Mouse (Mus musculus): Measurements from ENCODE around the gene Ctu2.

The Ctu2 gene

DNA sequence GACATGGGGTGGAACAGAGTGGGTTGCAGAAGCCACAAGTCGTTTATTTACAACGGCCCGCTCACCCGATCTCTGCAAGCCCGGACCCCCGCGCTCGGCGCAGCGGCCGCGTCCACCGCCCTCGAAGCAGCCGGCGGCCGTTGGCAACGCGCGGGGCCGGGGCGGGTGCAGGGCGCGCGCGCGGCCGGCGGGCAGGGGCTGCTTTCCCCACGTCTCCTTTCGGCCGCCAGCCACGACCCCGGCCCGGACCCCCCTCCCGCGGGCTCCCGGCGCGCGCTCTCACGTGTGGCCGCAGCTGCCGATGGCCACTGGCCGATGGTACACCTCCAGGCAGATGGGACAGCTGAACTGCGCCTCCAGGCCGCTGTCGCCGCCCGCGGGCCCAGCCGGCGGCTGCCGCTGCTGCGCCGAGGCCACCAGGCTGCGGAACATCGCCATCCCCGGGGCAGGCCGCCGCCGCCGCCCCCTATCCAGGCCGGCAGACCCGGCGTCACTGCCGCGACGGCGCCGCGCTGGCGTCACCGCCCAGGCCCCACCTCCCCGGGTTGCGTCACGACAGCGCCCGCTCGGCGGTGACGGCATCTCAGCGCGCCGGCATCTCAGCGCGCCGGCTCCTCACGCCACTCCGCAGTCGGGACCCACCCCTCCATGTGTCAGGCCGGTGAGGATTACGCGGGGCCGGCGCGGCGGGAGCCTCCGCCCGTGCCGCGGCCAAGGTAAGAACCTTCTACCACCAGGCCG is at the start of gene Ctu2, which contains the start of gene Rnf166:
Gene Ctu2, plus strand, starts transcription at position 564 of the 741 bp plus-strand sequence.
Gene Rnf166, minus strand, starts transcription at position 485 of the 741 bp plus-strand sequence.
- in situ Hi-C loops (cut with MboI, MseI) = no loop called here

DNA sequence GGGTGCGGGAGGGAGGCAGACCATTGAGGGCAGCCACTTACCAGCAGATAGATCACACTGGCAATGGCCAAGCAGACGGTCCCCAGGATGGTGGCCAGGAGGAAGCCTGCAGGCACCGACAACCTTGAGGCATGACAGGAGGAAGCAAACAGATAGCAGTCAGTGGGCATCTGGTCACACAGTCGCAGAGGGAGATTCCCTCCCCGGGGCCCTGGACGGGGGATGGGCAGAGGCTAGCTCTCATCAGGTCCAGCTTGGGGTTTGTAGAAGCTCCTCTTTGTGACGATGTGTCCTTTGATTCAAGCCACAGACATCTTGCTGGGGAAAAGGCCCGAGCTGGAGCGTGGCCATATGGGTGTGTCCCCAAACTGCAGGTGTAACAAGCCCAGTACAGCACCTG is 49.8 kb upstream of the Ctu2 start:
- in situ Hi-C loops (cut with MboI, MseI) = no loop called here

DNA sequence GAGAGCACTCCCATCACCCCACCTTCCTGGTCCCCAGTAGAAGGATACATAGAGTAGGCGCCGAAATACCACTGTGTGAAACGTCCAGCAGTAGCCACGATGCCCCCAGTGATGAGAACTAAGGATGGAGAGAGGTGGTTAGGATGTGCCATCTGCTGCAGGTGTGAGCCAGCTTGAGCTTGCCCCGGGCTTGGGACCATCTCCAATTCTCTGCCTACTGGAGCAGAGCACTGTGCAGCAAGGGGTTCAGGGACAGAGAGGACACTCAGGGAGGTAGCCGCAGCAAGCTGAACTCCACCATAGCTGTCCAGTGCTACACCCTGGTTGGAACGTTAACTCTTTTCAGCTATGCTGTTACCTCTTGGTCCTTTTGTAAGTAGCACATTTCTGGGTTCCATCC is 48.3 kb upstream of the Ctu2 start:
- in situ Hi-C loops (cut with MboI, MseI) = no loop called here

DNA sequence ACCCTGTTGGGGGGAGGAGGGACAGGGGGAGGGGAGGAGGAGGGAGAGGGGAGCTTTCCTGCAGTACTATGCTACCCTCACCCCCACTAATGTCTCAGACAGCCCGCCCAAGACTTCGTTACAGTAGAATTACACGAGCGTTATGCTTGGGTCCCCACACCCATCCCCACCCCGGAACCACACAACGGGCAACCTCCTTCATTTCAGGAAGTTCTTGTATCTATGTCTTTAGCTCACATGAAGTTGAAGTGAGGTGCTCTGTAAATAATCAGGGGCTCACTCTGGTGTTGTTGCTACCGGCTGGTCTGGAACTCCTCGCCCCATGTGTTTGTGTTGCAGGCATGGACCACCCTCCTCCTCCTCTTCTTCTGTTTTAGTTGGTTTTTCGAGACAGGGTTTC is 47.8 kb upstream of the Ctu2 start:
- in situ Hi-C loops (cut with MboI, MseI) = no loop called here

DNA sequence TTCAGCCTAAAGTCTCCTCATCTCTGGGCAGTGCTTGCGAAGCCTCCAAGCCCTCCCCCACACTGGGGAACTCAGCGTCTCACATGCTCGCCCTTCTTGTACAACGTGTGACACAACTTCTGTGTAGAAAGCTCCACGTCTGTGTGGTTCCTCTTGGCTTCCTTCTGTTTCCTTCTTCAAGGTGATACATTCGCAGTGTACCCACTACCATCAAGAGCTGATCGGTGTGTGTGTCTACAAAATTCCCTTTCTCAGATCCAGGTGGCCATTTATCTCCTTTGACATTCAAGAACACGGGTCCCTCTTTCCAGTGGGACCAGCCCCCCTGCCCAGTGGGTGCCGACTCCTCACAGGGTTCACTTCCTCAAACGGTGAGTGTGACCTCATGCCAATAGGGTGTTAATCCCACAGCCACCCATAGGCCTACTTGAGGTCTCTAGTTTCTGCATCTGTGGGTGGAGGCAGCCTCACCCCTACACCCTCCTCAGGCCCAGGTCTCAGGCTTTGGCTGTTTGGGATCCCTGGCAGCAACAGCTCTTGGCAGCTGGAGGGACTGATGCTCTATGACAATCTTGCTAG is 45.8 kb upstream of the Ctu2 start:
- in situ Hi-C loops (cut with MboI, MseI) = no loop called here

DNA sequence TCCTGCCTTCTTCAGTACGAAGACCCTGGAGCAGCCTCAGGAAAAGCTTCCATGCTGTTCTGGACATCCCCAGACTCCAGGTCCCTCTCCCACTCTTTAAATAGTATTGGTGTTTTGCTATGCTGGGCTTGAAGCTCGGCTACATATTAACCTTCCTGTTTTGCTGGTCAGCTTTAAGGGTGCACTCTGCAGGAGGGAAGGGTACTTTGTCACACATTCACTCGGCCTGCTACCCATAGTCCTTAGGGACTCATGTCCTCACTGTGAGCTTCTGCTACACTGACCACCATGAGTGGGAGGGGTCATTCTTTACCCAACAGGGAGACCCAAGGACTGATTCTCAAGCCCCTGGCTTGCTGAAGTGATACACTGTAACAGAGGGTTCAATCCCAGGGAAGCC is 45.3 kb upstream of the Ctu2 start:
- in situ Hi-C loops (cut with MboI, MseI) = no loop called here

DNA sequence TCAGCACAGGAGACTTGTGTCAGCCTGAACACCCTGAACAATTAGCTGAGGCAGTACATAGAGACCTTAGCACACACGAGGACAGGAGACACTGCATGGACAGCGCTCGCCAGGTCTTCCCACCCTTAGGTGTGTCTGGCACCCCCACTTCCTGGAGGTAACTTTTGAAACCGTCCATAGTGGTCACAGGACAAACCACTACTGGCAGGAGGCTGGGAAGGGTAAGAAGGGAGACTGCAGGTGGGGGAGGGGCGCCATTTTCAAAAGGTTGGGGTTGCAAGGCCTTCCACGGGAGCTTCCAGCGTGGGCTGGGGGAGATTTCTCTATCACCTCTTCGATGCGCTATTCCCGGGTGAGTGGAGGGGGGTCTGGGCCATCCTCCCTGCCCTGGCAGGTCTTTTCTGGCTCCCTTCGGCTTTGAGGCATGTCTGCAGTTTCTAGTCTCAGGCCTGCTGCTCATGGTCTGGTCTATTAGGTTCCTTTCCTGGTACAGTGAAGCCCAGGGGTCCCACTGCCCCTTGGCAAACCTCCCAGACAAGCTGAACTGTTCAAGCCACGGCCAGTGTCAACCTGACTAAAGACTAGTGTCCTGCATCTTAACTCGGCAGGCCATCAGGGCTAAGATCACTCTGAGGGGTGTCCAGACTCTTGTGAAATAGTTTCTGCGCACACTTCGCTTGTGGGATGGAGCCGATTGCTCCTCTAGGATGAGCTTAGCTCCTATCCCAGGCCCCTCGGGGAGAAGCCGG is 44.1 kb upstream of the Ctu2 start:
- in situ Hi-C loops (cut with MboI, MseI) = no loop called here

DNA sequence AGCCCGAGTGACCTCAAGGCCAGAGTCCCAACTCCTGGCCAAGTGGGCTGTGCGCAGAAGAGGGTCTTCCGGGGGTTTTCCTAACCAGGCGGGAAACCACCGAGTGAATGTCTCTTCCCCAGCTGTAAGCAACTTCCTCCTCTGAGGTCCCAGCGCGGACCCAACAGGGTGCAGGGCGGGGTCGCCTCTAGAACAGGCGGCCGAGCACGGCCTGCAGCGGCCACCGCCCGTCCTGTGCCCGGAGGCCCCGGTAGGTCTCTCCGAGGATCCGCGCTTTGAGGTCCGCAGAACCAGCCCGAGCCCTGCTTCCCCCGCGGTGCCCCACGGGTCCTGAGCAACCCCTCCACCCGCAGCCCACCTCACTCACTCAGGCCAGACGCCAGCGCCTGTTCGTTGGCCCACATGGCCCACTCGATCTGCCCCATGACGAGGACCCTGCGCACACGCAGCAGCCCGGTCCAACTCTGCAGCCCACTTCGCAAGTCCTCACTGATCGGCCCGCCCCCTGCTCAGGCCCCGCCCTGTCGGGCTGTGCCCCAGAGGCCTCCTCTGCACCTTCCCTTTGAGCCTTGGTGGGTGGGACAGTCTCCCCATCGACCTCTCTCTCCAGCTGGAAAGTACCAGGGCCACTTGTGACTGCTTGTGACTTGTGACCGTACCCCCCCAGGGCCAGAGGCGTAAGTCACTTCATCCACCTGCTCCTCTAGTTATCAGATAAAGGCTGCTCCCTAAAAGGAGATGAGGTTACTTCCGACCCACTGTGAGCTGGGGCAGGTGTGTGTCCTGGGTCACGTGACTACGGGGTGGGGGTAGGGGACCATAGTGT is 43.3 kb upstream of the Ctu2 start, which contains the start of gene Cyba:
Gene Cyba, minus strand, starts transcription at position 488 of the 826 bp plus-strand sequence.
- in situ Hi-C loops (cut with MboI, MseI) = no loop called here

DNA sequence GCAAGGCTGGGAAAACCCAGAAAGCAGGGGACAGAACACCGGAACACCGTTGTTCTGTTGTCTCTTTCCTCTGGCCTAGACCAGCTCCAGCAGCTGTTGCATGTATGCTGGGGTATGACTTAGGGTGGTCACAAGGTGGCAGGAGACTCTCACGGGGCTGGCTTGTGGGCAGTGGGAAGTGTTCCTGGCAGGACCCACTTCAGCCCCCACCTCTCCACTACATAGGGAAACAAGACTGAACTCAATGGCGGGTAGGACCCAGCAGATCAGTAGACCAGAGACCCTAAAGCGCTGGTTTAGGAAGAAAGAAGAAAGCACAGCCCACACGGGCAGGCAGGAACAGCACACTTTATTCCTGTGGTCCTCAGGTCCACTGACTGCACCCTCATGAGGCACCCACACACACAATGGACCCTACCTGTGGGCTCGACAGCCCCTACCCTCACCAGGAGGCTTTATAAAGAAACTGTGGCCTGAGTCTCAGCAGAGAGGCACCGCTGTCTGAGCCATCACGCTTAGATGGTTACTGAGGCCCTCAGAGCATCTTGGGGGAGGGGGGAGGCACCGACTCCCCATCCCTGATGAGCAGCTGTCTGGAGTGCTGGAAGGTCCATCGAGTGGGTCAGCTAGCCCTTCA is 42.6 kb upstream of the Ctu2 start:
- in situ Hi-C loops (cut with MboI, MseI) = no loop called here

DNA sequence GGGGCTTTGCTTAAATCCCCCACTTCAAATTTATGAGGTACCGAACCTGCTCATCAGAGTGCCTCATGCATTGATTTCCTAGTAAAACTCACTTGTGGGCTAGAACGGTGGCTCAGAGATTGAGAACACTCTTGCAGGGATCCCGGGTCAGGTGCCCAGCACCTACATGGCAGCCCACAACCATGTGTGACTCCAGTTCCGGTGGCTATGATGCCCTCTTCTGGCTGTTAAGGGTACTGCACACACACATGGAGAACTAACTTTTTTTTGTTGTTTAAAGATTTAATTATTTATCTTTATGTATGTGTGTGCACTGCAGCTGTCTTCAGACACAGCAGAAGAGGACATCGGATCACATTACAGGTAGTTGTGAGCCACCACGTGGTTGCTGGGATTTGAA is 40.6 kb upstream of the Ctu2 start:
- in situ Hi-C loops (cut with MboI, MseI) = loop anchor here (5.0 kb wide), 1 partner anchor 37 kb away; no protein-coding TSS in a partner anchor

DNA sequence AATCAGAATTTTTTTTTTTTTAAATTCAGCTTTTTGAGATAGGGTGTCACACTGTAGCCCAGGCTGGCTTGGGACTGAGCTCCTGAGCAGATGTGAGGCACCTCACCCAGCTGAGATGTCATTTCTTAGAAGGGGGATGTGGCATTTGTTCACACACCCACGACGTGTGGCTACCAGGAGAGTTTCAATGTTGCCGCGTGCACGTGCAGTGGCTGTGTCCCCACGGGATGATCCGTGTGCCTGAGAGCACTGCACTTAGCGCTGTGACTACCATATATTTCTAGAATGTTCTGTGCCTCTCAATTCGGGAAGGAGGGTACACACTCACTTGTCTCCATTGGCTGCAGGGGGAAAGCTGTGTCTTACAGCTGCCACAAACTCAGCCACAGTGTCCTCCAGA is 39.8 kb upstream of the Ctu2 start:
- in situ Hi-C loops (cut with MboI, MseI) = loop anchor here (5.0 kb wide), 1 partner anchor 36 kb away; no protein-coding TSS in a partner anchor

DNA sequence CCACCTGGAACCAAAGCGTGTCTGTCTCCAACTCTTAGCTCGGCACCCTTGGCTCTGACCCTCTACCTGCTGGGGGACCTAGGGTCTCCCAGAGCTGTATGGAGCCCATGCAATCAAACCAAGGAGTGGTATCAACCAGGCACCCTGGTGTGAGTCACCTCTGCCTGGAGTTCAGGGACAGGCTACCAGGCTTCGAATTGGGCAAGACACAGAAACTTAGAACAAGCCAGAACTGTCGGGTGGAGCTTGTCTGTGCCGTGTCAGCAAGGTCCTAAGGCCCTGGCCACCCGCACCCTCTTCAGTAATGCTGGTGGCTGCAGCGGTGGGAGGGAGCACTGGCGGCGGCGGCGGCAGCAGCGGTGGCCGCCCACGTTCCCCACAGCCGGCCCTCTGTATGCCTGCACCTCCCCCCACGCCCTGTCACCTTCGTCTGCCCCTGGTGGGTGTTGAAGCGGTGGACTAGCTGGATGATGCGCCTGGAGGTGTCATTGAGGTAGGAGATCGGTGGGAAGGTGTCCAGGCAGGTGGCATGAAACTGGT is 39.3 kb upstream of the Ctu2 start:
- in situ Hi-C loops (cut with MboI, MseI) = loop anchor here (5.0 kb wide), 1 partner anchor 36 kb away; no protein-coding TSS in a partner anchor

DNA sequence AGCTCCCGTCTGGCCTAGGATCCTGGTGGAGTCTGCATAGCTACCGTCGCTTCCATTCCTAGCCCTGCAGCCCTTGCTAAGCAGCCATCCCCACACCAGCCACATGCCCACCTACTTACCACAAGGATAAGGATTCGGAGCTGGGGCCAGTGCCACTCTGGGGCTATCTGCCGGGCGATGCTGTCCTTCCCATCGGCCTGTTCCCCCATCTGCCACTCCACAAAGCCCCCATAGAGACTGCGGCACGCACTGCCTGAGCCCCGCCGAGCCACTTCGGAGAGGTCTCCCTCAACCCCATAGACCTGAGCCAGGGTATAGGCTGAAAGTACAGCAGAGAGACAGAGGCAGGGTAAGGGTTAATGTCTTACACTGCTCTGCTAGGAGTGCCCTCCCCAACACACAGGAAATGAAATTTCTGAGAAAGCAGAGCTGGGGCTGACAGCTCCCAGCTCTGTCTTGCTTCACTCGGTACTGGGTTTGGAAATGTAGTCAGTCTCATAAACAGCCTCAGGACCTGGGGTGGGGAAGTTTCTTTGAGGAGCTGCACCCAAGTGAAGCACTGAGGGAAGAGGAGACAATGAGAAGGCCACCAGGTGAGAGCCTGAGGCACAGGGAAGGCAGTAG is 38.1 kb upstream of the Ctu2 start:
- in situ Hi-C loops (cut with MboI, MseI) = loop anchor here (5.0 kb wide), 1 partner anchor 34 kb away; no protein-coding TSS in a partner anchor

DNA sequence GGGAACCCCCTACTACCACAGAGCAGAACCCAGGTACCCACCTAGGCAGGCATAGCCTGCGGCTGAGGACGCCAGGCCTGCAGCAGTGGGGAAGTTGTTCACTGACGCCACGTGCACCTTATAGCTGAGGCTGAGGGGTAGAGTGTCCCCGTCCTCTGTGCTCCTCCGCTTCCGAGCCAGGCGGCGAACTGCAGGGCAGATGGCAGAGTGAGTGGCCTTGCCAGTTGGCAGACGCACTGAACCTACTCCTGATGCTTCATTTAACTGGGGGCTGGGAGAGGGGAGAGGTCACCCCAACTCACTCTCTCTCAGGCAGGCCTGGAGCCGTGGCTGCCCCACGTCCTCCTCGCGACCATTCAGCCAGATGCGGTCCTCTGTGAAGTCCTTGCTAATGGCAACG is 36.6 kb upstream of the Ctu2 start:
- in situ Hi-C loops (cut with MboI, MseI) = loop anchor here (5.0 kb wide), 1 partner anchor 33 kb away; no protein-coding TSS in a partner anchor

DNA sequence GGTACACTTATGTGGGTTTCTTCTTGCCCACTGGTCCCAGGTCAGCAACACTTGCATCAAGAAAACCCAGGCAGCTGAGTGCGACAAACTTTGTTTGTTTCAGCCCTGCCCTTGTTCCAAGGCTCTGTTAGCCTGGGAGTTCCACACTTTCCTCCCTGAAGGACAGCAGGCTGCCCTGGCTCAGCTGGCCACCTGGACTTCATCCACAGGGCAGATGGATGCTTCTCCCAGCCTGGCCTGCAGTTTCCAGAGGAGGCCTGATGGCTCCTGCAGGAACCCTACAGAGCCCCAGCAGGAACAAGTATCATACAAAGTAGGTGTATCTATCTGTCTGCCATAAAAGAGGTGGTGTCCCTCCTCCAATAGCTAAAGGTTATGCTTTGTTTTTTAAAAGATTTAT is 34.6 kb upstream of the Ctu2 start:
- in situ Hi-C loops (cut with MboI, MseI) = no loop called here

DNA sequence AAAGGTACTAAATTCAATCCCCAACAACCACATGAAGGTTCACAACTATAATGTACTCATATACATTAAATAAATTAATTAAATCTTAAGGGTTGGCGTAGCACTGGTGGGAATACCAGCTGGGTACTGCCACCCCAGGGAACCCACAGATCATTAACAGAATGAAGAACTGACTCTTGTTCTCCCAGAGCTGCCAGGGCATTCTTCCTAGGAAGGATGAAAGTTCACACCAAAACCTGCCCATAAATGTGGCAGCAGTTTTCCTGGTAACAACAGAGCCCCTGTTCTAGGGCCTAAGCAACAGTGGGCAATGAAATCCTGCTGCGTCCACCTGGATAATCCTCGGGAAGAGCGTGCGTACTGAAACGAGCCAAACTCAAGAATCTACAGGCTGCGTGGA is 33.6 kb upstream of the Ctu2 start:
- in situ Hi-C loops (cut with MboI, MseI) = no loop called here

DNA sequence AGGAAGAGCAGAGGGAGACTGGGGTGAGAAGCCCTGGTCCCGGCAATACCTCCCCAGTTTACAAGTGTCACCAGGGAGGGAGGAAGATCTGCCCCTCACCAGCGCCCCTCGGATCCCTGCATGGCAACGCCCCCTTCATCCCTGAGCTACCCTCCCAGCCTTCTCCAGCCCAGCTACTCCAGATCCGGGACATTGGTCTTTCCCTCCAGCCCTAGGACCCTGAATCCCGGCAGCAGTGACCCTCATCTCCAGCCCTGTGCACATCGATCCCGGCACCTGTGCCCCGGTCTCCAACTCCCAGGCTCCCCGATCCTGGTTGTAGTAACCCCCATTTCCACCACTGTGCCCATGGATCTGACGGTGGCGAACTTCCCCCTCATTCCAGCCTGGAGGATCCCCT is 33.2 kb upstream of the Ctu2 start:
- in situ Hi-C loops (cut with MboI, MseI) = no loop called here

DNA sequence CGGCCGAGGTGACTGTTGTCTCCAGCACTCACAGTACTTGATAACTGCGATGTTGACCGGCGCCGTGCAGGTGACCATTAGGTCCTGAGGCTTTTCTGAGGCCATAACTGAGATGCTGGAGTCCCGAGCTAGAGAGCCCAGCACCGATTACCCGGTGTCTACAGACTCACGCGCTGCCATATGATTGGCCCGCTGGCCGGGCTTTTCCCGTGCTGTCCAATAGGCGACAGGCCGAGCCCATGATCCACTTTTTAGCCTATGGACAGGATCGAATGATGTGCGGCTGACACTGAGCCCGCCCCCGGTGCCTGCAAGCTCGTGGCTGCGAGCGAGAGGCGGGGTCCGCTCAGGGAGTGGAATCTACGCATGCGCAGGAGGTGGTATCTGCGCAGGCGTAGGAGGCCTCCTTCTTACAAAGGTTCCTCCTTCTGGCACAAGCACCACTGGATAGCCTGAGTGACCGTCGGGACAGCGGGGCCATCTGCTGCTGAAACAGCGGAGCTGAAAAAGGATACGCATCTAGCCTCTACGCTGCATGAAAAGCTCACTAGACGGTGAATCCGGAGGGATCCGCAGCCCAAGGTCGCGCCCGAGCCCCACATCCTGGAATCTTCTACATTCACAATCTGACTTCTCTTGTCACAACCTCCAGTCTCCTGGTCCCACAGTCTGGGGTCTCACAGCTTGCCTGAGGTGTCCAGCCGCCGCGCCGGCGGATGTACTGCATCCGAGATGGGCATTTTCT is 32.5 kb upstream of the Ctu2 start, which contains the start of gene Mvd:
Gene Mvd, minus strand, starts transcription at position 161 of the 745 bp plus-strand sequence.
- in situ Hi-C loops (cut with MboI, MseI) = no loop called here

DNA sequence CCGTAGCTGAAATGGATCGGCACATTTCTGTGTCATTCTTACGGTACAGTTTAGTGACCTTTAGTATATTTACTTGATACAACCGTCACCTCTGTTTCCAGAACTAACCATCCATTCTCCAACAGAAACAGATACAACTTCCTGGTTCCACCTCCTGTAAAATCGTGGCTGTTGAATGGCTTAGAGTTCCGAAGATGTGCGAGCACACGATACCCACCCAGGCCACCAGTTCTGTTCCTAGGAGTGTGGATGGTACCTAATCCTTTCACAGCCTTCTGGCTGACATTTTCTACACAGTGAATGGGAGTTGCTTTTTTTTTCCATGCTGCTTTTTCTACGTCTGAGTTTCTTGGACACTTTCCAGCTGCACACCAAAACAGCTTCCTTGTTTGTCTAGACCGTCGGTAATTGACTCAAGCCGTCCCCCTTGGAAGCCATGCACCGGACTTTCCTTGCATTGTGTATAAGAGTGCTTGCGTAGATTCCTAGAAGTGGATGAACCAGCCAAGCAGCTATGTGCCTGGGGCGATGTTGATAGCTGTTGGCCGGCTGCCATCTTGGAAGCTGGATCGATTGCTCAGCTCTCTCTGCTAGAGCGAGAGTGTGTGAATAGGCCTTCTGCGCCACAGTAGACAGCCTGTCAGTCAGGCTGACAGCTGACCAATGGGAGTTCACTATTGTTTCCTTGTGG is 31.7 kb upstream of the Ctu2 start:
- in situ Hi-C loops (cut with MboI, MseI) = no loop called here

All from T-helper 2 cell (primary cell).